Mouse (Mus musculus): Measurements from ENCODE around the gene Acmsd. TPM values are rescaled to one million over a fixed set of nuclear protein-coding genes. Genes with fewer than 3 reads are reported as not detected.

Acmsd gene
- polyA plus RNA-seq (2015; fragmentation: Nextera tagmentation; extraction: Ambion mirVana): 0.22 and 0.37 TPM in 2 replicates

DNA sequence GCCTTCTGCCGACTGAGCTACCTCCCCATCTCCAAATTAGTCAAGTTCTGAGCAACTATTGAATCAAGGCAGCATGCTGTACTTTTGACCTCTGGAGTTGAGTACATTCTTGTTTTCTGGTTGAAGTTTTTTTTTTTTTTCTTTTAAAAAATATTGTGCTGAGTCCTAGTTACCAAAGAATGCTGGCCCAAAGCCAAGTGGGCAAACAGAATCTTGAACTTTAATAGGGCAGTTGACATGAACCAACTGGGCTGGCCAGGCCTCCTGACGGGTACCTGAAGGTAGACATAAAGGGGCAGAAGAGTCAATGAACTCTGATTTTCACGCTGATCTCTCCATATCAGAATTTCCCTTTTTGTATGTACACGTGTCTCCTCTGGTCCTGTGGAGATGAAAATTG, at the start of gene Acmsd:
TSS of gene Acmsd (plus strand) at position 318 of the 400 bp plus-strand sequence.
- Histone ChIP-seq H3K4me3 (ENCODE audit: low read length) (no peak within 1 kb of the TSS), H3K9ac (ENCODE audit: low read length) (no peak within 1 kb of the TSS), H3K27me3 (ENCODE audit: control insufficient read depth, insufficient read depth, low read length) (no peaks in the 10 kb centered on the region), H3K4me2 (ENCODE audit: low read depth, low read length) (no peak within 1 kb of the TSS), H3K4me1 (ENCODE audit: control insufficient read depth, insufficient read depth, low read length) (peaks cover 7% of the 10 kb centered on the region; the same call in 1 of the 2 replicates), H3K27ac (ENCODE audit: low read length) (no peak within 1 kb of the TSS), H3K9me3 (replicated peaks; ENCODE audit: control insufficient read depth, low read length) (peaks cover 7% of the 10 kb centered on the region), H3K36me3 (ENCODE audit: control insufficient read depth, insufficient read depth) (no peaks in the 10 kb centered on the region)
- ATAC-seq (replicated peaks; ENCODE audit: extremely low read depth, insufficient read depth, low FRiP score): no peak
- 82% methylated on average over 4 of the region's 4 CpGs for WGBS

DNA sequence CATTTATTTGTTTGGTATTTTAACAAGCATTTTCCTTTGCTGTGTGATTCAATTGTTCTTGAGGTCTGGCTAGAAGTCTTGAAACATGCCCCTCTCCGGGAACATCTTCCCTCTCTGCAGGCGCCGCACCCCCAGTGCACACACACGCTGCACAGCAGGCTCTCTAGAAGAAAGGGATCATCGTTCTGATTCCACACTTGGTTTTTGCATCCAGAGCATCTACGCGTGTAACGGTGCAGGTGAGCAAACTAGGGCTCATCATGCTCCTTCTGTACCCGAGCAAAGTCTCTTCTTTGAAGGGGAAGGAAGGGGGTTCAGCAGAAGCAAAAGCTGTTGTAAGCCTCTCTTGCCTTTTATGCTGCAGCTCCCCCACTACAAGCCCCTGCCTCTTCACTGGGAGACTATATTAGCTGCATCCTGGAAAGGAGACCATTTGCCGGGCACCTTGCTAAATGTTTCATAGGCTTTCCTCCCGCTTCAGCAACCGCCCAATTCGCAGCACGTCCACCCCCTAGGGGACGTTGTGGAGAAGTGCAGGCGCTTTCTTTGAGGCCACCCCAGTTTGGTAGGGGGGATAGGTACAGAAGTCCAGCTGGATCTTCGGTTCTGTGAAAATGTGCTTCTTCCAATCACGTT, 49.6 kb upstream of the Acmsd start, which contains the start of gene Tmem163:
TSS of gene Tmem163 (minus strand) at position 51 of the 636 bp plus-strand sequence.
- H3K27me3 ChIP-seq (ENCODE audit: control insufficient read depth, insufficient read depth, low read length): peaks cover 43% of the 10 kb centered on the region
- peaks cover 11% of the 10 kb centered on the region for H3K4me1 ChIP-seq (ENCODE audit: control insufficient read depth, insufficient read depth, low read length)
- H3K27ac ChIP-seq (ENCODE audit: low read length): no peak within 1 kb of the TSS
- WGBS: 28% methylated on average over 18 of the region's 18 CpGs
- peak within 1 kb of the TSS; percentile 100 for H3K4me2 ChIP-seq (ENCODE audit: low read depth, low read length)
- peak within 1 kb of the TSS; percentile 74 for H3K4me3 ChIP-seq (ENCODE audit: low read length)
- H3K9me3 ChIP-seq (replicated peaks; ENCODE audit: control insufficient read depth, low read length): no peaks in the 10 kb centered on the region
- no peaks in the 10 kb centered on the region for H3K36me3 ChIP-seq (ENCODE audit: control insufficient read depth, insufficient read depth)
- no peak for ATAC-seq (replicated peaks; ENCODE audit: extremely low read depth, insufficient read depth, low FRiP score)
- H3K9ac ChIP-seq (ENCODE audit: low read length): no peak within 1 kb of the TSS

DNA sequence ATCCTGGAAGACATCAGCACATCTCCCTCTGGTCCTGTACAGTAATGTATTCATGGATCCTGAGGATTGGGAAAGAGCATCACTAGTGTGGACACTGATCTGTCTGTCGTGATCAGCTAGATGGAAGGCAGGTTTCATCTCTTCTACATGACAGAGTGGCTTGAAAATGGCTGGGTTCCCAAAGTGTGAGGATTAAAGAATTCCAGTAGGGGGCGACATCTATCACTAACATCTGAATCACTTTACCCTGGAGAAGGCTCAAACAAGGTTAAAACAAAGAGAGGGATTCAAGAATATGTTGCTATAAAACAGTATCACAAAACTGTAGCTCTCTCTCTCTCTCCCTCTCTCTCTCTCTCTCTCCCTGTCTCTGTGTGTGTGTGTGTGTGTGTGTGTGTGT, 32.7 kb upstream of the Acmsd start:
- Histone ChIP-seq H3K9ac (ENCODE audit: low read length) (no peak overlapping the region), H3K27ac (ENCODE audit: low read length) (no peak overlapping the region), H3K4me2 (ENCODE audit: low read depth, low read length) (no peak overlapping the region), H3K36me3 (ENCODE audit: control insufficient read depth, insufficient read depth) (no peaks in the 10 kb centered on the region), H3K4me3 (ENCODE audit: low read length) (no peak overlapping the region), H3K9me3 (replicated peaks; ENCODE audit: control insufficient read depth, low read length) (no peaks in the 10 kb centered on the region), H3K4me1 (ENCODE audit: control insufficient read depth, insufficient read depth, low read length) (no peaks in the 10 kb centered on the region), H3K27me3 (ENCODE audit: control insufficient read depth, insufficient read depth, low read length) (no peaks in the 10 kb centered on the region)
- WGBS: 18% methylated on average over 2 of the region's 2 CpGs
- no peak for ATAC-seq (replicated peaks; ENCODE audit: extremely low read depth, insufficient read depth, low FRiP score)

DNA sequence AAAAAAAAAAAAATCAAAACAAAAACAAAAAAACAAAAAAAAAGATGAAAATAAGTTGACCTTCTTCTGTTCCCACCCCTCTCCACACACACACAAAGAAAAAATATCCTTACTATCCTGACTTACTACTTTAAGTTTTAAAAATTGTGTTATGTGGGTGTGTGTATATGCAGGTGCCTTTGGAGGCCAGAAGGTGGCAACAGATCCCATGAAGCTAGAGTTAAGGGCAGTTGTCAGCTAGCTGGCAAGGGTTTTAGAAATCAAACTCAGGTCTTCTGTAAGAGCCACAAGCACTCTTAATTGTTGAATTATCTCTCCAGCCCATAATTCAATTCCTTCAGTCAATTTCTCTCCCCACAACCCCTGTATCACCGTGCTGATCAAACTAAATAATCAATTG, 27.0 kb upstream of the Acmsd start:
- H3K4me2 ChIP-seq (ENCODE audit: low read depth, low read length): no peak overlapping the region

DNA sequence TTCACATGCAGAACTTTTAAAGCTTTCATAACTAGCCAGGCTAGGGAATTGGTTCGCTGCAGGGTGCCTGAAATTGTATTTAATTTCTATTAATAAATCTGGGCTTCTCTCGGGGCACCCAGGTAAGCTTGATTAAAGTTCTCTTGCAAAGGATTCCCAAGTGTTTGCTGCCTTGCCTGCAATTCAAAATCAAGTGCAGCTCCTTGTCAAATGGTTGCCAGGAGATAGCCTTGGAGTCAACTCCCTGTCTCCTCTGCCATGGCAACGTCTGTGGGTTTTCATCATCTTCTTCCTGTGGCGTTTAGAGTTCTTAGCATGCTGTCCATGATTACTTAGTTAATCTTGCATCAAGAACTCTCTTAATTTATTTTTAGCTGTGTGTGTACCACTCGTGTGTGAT, 22.9 kb upstream of the Acmsd start:
- Histone ChIP-seq H3K9ac (ENCODE audit: low read length) (no peak overlapping the region), H3K36me3 (ENCODE audit: control insufficient read depth, insufficient read depth) (no peaks in the 10 kb centered on the region), H3K4me3 (ENCODE audit: low read length) (no peak overlapping the region), H3K4me2 (ENCODE audit: low read depth, low read length) (no peak overlapping the region), H3K9me3 (replicated peaks; ENCODE audit: control insufficient read depth, low read length) (no peaks in the 10 kb centered on the region), H3K27ac (ENCODE audit: low read length) (no peak overlapping the region), H3K4me1 (ENCODE audit: control insufficient read depth, insufficient read depth, low read length) (no peaks in the 10 kb centered on the region), H3K27me3 (ENCODE audit: control insufficient read depth, insufficient read depth, low read length) (no peaks in the 10 kb centered on the region)
- ATAC-seq (replicated peaks; ENCODE audit: extremely low read depth, insufficient read depth, low FRiP score): no peak
- WGBS: 53% methylated on average over 5 of the region's 5 CpGs

More for the DNA sequence above, 27.0 kb upstream of the Acmsd start:
- Histone ChIP-seq H3K27me3 (ENCODE audit: control insufficient read depth, insufficient read depth, low read length) (no peaks in the 10 kb centered on the region), H3K9me3 (replicated peaks; ENCODE audit: control insufficient read depth, low read length) (no peaks in the 10 kb centered on the region), H3K4me1 (ENCODE audit: control insufficient read depth, insufficient read depth, low read length) (no peaks in the 10 kb centered on the region), H3K36me3 (ENCODE audit: control insufficient read depth, insufficient read depth) (no peaks in the 10 kb centered on the region), H3K9ac (ENCODE audit: low read length) (no peak overlapping the region), H3K27ac (ENCODE audit: low read length) (no peak overlapping the region), H3K4me3 (ENCODE audit: low read length) (no peak overlapping the region)
- ATAC-seq (replicated peaks; ENCODE audit: extremely low read depth, insufficient read depth, low FRiP score): no peak
- 85% methylated on average over 1 of the region's 1 CpGs for WGBS

DNA sequence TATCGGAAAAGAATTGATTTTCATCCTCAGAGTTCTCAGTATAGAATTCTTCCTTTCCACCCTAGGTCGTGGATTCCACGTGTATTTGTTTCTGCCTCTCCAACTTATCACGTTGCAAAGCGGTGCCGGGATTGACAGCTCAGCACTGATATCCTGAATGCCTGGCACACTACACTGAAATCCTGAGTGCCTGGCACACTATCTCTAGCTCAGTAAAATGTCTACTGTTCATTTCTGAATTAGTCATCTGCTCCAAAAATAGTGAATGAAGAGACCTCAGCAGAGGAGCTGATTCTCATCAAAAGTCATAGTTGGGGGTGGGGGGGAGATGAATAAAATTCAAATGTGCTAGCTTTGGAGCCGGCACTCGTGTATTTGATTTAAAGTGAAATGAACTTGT, 12.8 kb upstream of the Acmsd start:
- H3K4me2 ChIP-seq (ENCODE audit: low read depth, low read length): peak overlapping the region; percentile 45
- H3K9ac ChIP-seq (ENCODE audit: low read length): no peak overlapping the region
- peak; percentile 91 for ATAC-seq (replicated peaks; ENCODE audit: extremely low read depth, insufficient read depth, low FRiP score)
- no peaks in the 10 kb centered on the region for H3K9me3 ChIP-seq (replicated peaks; ENCODE audit: control insufficient read depth, low read length)
- H3K36me3 ChIP-seq (ENCODE audit: control insufficient read depth, insufficient read depth): no peaks in the 10 kb centered on the region
- WGBS: 35% methylated on average over 8 of the region's 8 CpGs
- peak overlapping the region; percentile 3; the same call in 1 of the 2 replicates for H3K4me3 ChIP-seq (ENCODE audit: low read length)
- peak overlapping the region; percentile 69 for H3K27ac ChIP-seq (ENCODE audit: low read length)
- no peaks in the 10 kb centered on the region for H3K27me3 ChIP-seq (ENCODE audit: control insufficient read depth, insufficient read depth, low read length)
- peaks cover 10% of the 10 kb centered on the region for H3K4me1 ChIP-seq (ENCODE audit: control insufficient read depth, insufficient read depth, low read length)

DNA sequence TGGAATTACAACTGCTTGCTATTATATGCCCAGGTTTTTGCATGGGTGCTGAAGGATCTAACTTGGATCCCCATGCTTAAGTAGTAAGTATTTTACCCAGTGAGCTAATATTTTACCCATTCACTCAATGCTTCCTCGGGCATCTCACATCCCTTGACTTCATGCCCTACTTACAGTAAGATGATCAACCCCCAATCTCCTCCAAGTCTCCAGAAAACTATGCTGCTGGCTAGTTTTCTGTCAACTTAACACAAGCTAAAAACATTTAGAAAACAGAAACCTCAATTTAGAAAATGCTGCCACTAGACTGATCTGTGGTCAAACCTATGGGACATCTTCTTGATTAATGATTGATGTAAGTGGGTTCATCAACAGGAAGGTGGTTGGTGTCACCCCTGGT, 10.9 kb upstream of the Acmsd start:
- no peak overlapping the region for H3K9ac ChIP-seq (ENCODE audit: low read length)
- H3K4me2 ChIP-seq (ENCODE audit: low read depth, low read length): no peak overlapping the region
- H3K4me3 ChIP-seq (ENCODE audit: low read length): no peak overlapping the region
- no peak for ATAC-seq (replicated peaks; ENCODE audit: extremely low read depth, insufficient read depth, low FRiP score)
- H3K9me3 ChIP-seq (replicated peaks; ENCODE audit: control insufficient read depth, low read length): no peaks in the 10 kb centered on the region
- peaks cover 10% of the 10 kb centered on the region for H3K4me1 ChIP-seq (ENCODE audit: control insufficient read depth, insufficient read depth, low read length)
- no peaks in the 10 kb centered on the region for H3K36me3 ChIP-seq (ENCODE audit: control insufficient read depth, insufficient read depth)
- H3K27me3 ChIP-seq (ENCODE audit: control insufficient read depth, insufficient read depth, low read length): no peaks in the 10 kb centered on the region
- H3K27ac ChIP-seq (ENCODE audit: low read length): no peak overlapping the region
- 89% methylated on average over 1 of the region's 1 CpGs for WGBS

DNA sequence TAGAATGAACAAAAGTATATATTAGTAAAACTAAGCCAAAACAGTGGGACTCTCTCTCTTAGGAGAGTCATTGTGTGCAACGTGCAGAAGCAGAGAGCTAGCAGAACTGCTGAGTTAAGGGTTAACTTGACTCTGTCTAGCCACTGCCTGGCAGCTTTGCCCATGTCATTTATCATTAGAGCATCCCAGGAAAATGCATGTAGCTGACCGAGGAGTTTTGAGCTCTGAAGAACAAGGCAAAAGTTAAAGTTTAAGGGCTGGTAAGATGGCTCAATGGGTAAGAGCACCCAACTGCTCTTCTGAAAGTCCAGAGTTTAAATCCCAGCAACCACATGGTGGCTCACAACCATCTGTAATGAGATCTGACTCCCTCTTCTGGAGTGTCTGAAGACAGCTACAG, 5.6 kb upstream of the Acmsd start:
- Histone ChIP-seq H3K9ac (ENCODE audit: low read length) (no peak overlapping the region), H3K27me3 (ENCODE audit: control insufficient read depth, insufficient read depth, low read length) (no peaks in the 10 kb centered on the region), H3K4me3 (ENCODE audit: low read length) (no peak overlapping the region), H3K36me3 (ENCODE audit: control insufficient read depth, insufficient read depth) (no peaks in the 10 kb centered on the region), H3K27ac (ENCODE audit: low read length) (no peak overlapping the region), H3K4me1 (ENCODE audit: control insufficient read depth, insufficient read depth, low read length) (no peaks in the 10 kb centered on the region), H3K9me3 (replicated peaks; ENCODE audit: control insufficient read depth, low read length) (peaks cover 4% of the 10 kb centered on the region), H3K4me2 (ENCODE audit: low read depth, low read length) (no peak overlapping the region)
- ATAC-seq (replicated peaks; ENCODE audit: extremely low read depth, insufficient read depth, low FRiP score): no peak
- WGBS: 44% methylated on average over 2 of the region's 2 CpGs

DNA sequence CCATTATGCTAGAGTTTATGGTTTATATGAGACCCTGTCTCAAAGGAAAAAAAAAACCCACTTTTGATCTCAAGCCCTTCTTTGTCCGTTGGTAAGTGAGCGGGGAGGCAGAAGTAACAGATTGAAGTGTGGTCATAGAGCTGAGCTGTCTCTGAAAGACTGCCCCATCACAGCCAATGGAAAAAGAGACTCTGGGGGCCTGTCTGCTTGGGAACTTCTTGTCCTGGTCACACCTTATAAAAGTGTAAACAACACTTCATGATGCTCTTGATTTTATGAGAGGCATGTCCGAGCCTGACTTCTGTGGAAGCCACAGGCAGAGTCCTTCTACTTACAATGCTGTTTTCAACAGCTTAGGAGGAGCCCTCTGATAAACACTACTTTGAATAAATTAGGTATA, 1.9 kb downstream of the Acmsd start:
- Histone ChIP-seq H3K4me3 (ENCODE audit: low read length) (no peak overlapping the region), H3K4me2 (ENCODE audit: low read depth, low read length) (no peak overlapping the region), H3K27ac (ENCODE audit: low read length) (peak overlapping the region; percentile 18; the same call in 1 of the 2 replicates), H3K27me3 (ENCODE audit: control insufficient read depth, insufficient read depth, low read length) (no peaks in the 10 kb centered on the region), H3K9ac (ENCODE audit: low read length) (no peak overlapping the region), H3K36me3 (ENCODE audit: control insufficient read depth, insufficient read depth) (no peaks in the 10 kb centered on the region), H3K9me3 (replicated peaks; ENCODE audit: control insufficient read depth, low read length) (peaks cover 7% of the 10 kb centered on the region), H3K4me1 (ENCODE audit: control insufficient read depth, insufficient read depth, low read length) (peaks cover 7% of the 10 kb centered on the region; the same call in 1 of the 2 replicates)
- 55% methylated on average over 3 of the region's 3 CpGs for WGBS
- no peak for ATAC-seq (replicated peaks; ENCODE audit: extremely low read depth, insufficient read depth, low FRiP score)
